Mouse (Mus musculus) induced T-regulatory cell, adult 2 months (primary cell): Measurements from ENCODE around the gene Arfip1.

Experiments used
- DNase-seq: peaks from one replicate; pipeline ENCODE4 v3.0.0-alpha.2; 2012; ENCODE audit warnings: low read depth

Arfip1 gene

DNA sequence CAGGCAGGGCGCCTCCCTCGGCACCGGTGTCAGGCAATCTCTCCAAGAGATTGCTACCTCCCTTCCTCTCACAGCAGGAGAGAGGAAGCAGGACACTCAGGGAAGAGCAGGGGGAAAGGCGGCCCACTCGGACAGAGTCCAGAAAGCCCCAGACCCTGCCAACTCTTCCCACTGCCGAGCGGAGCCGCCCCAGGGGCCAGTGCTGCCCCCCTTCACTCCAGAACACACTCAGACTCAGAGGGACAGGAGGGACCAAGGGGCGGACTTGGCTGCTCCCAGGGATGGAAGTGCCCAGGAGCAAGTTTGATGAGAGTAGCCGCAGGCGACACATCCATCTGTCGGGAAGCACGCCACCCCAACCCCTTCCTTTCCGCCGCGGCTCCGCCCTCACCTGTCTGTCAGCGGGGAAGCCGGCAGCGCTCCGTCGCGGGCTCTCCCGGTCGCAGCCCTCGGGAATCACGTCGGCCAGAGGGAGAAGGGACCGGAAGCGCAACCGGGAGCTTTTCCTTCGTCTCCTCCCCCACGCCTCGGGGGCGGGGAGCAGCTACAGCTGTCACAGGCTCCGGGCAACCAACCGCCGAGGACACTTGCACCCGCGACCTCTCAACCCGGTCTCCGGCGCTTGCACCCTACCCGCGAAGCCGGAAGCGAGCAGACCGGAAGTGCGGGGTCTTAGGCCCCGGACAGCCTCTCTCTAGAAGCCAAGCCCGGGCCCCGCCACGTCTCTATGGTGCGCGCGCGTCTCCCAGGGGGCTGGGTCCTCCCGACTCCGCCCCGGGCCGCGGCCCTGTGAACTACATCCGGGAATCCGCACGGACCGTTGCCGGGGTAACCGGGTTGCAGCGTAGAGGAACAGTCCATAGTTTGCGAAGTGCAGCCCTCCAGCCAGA is at the start of gene Arfip1:
Gene Arfip1 (minus strand): TSS at position 603 of the 890 bp plus-strand sequence.
- peak; percentile 96 for DNase-seq

DNA sequence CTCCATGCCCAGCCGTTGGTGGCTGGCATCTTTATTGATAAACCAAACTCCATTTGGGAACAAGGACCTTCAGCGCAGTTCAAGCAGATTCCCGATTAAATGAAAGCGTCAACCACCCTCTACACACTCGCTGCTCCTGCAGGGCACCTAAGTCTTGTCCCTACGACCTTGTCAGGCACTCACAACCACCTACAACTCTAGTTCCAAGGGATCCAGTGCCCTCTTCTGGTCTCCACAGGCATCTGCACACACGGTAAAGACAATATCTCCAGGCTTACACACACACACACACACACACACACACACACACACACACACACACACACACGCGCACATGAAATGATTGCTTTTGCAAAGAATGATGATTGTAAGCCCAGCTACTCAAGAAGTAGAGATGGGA is 49.2 kb upstream of the Arfip1 start:
- DNase-seq = no peak

DNA sequence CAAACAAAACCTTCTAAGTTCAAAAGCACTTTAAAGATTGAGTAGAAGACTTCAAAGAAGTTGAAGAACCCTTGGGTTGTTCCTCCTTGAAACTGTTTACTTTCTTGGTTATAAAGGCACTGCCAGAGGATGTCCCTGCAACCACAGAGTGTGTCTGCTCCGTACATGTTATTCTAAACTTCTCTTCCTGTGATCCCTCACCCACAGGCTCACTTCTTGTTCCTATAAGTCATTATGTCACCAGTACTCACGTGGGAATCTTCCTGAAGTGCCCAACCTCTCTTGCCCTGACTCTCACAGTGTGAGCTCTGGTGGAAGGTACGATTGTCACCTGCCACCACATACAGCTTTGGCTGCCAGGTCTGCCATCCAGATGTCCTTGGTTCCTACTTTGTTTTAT is 39.6 kb upstream of the Arfip1 start:
- DNase-seq = peak; percentile 21

DNA sequence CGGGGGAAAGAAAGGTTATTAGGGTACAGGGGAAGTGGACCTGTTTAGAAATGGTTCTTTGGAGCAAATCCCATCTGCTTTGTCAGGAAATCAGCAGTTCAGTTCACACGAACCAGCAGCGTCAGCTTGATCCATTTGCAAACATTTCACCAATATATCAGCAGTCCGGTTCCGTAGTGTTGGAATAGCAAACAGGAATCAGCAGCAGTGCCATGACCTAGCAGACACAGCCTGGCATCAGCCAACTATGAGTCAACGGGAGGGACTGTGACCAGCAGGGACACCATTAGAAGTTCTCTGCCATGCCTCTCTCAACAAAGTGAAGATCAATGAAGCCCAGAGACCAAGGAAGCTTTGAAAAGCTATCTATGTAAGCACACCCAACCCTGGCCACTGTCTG is 37.3 kb upstream of the Arfip1 start:
- no peak for DNase-seq

DNA sequence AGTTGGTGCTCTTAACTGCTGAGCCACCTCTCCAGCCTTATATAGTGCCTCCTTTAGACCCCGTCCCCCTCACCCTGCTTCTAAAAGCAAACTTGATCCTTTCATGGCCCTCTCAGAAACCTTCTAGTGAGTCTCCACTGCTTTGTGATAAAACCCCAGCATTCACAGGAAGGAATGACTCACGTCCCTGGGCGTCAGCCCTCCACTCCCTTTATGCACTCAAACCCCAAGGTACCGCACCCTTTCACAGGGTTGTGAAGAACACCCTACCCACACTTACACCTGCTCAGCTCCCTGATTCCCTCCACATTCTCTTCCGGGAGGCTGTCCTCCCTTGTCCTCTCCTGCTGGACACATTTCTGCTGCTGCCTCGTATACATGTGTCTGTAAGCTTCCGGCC is 36.6 kb upstream of the Arfip1 start:
- no peak for DNase-seq

DNA sequence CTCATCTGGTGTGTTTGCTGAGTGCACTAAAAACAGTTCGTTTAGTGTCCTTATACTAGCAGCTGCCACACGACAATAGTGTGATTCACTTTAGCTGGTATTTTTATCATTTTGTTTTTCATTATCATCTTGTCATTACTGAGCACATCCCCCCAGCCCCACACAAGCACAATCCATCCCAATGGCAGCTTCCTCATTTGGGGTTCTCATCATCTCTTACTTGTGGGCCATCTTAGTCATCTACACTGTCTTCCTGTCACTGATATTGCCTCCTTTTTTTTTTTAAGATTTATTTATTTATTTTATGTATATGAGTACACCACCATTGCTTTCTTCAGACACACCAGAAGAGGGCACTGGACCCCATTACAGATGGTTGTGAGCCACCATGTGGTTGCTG is 36.2 kb upstream of the Arfip1 start:
- no peak for DNase-seq

DNA sequence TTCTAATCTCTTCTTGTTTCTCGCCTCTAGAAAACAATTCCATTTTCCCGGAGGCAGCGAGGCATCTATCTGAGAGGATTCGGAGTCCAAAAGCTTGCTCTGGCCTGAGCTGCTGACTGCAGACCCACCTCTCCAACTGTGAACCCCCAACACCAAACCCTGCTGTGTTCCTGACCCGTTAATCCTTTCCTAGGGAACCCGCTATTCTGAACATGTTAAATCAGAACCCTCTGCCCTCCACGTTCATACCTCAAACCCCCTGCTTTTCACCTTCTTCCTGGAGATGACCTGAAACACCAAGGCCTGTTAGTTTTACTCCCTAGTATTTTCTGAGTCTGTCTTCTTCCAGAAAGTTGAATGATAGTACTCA is 33.4 kb upstream of the Arfip1 start:
- no peak for DNase-seq

DNA sequence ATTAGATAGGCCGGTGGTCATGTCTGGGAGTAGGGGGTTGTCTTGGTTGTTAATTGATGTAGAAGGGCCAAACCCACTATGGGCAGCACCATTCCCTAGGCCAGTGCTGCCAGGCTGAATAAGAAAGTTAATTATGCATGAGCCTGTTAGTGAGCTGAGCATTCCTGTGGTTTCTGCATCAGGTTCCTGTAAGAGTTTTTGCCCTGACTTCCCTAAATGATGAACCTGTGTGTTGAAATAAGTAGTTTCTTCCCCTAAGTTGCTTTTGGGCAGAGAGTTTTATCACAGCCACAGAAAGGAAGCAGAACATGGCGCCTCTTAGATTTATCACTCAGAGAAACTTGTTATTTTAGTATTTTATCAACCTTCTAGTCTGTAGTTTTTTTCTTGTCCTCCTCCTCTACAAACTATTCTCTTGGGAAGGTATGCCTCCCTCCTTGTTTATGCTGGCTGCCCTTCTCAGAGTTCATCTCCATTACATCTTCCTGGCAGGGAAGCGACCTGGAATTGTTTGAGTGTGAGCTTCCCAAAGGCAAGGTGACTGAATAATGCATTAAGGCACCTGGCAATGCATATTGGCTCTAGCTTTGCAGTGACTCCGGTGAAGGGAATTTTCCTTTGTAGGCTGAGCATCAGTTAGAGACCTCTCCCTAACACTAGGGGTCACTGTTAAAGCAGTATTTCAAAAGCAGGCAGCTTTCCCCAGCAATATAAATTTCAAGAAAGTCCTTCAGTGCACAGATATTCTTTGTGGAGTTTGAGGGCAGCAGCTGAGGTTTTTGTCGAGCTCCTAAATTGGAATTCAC is 32.8 kb upstream of the Arfip1 start:
- peak; percentile 74 for DNase-seq

DNA sequence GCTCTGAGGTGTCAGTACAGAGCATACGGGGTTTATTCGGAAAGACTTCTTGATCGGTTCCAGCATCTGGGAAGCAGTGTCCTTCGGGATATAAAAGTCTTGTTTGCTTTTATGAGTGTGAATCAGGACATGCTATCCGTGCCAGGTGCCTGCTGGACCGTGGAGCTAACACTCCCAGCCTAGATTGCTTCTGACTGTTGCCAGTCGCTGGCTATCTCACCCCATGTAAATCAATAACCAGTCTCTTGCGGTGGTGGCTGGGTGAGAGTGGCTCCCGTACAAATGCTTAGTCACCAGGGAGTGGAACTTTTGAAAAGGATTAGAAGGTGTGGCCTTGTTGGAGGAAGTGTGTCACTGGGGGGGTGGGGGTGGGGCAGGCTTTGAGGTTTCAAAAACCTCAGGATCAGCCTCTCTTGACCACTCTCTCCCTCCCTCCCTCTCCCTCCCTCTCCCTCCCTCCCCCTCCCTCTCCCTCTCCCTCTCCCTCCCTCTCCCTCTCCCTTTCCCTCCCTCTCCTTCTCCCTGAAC is 27.8 kb upstream of the Arfip1 start:
- DNase-seq = no peak

DNA sequence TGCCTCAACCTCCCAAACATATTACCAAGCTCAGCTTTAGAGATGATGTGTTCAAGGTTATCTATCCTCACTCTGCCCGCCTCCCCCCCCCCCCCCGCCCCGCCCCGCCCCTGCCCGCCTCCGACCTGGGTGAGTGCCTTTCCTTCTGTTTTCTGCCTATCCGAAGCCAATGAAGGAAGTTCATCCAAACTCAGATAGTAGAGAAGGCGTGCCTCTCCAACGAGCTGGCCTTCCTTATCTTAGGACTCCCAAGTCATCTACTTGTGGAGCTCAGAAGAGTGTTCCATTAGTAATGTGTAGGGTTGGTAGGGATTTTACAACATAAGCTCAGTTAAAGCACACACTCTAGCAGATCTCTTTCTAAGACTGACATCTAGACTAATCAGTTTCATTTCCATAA is 20.8 kb upstream of the Arfip1 start:
- DNase-seq = no peak

DNA sequence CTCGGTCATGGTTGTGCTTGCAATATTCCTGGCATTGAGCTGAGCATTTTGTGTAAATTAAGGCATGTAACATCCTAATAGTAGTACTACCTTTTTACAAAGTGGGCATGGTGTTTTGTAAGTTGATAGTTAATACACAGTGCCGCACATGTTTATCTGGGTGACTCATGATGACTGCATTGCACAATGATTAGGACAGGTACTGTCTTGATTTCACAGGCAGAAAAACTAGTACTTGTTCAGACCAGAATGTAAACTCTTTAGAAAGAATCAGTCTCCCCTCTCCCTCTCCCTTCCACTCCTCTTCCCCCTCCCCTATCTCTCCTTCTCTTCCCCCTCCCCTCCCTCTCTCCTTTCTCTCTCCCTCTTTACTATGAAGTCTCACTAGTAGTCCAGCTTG is 20.3 kb upstream of the Arfip1 start:
- no peak for DNase-seq

DNA sequence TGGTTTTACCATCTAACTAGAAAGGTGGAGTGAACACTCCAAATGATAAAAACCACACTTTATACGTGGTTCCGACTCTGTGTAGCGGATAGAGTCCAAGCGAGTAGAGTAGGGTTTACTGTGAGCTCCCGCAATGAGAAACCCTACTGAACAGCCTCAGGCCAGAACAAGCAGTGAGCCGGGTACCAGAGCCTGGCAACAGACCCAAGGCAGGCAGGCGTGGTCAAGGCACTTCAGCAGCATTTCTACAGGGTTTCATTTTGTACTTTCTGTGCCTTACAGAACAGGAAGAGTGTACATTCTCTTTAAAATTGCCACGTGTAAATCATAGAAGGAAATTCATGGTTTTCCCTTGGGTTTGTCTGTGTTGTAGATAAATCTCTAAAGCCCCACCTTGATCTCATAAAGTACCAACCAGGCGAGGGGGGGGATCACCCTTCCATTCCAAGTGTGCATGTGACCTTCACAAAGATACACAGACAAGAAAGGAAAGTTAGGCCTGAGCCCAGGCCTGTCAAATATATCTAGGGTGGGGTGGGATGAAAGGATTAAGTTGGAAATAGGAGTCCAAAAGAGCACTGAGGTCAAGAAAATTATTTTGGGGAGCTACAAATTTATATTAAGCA is 19.6 kb upstream of the Arfip1 start:
- DNase-seq = no peak

DNA sequence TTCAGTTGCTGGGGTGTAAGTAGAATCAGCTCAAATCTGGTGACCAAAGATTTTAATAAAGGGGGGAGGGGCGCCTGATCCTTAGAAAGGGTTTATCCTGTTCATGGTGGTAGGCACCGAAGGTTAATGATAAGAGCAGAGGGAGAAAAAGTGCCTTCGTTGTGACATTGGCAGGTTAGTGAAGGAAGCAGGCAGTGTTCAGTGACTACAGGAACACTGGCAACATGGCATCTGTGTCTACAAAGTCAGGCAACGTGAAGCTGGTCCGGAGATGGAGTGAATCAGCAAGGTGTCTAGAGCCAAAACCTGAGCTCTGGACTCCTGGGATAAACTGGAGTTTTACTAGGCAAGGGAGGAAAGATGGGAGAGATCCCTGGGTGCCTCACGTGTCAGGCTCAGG is 16.3 kb upstream of the Arfip1 start:
- no peak for DNase-seq

DNA sequence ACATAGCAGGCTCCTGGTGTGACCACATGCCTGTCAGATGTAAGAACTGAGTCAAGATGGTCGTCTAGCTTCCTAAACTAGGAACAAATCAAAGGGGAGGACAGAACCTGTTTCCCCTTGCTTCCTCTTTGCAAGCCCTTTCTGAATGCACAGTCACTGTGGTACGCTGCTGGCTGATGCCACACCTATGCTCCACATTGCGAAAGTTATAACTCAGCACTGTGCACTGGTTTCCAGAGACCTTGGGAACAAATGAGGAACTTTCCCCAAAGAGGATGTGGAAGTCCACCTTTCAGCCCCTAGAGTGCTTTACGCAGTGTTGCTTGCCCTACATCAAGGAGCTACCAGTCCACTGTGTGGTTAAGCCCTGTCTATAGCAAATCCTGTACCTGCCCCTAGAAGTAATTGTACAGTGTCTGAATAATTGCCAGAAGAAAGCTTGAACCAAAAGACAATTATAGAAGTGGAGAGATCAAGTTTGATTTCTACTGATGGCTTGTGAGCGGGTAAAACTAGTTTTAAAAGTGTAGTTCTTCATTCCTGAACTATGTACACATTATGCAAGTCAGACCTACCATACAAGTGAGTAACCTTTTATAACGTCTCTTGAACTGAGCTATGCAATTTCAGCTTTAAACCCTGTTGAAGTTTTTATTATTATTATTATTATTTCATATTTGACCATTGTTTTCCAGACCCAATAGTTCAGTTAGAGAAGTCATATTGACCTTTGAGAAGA is 15.7 kb upstream of the Arfip1 start:
- no peak for DNase-seq

DNA sequence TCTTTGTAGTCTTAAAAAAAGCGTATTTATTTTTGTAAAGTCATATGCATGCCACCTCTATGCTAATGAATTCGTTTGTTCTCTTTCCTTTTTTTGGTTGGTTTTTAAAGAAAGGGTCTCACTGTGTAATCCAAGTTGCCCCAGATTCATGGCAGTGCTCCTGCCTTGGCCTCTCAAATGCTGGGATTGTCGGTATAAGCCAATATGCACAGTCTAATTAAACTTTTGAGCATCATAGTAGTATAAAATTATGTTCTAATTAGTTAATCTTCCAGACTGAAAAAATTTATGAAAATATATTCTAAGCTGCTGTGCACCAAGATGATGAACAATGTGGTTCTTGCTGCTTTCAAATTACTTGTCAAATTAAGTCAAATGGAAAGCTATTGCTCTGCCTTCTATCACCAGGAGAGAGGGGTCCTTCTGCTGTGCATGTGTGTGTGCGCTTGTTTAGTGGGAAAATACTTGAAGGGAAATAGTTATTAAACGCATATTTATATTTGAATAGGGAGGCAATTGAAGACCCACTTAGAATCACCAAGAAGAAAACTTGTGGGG is 13.3 kb upstream of the Arfip1 start:
- DNase-seq = no peak

DNA sequence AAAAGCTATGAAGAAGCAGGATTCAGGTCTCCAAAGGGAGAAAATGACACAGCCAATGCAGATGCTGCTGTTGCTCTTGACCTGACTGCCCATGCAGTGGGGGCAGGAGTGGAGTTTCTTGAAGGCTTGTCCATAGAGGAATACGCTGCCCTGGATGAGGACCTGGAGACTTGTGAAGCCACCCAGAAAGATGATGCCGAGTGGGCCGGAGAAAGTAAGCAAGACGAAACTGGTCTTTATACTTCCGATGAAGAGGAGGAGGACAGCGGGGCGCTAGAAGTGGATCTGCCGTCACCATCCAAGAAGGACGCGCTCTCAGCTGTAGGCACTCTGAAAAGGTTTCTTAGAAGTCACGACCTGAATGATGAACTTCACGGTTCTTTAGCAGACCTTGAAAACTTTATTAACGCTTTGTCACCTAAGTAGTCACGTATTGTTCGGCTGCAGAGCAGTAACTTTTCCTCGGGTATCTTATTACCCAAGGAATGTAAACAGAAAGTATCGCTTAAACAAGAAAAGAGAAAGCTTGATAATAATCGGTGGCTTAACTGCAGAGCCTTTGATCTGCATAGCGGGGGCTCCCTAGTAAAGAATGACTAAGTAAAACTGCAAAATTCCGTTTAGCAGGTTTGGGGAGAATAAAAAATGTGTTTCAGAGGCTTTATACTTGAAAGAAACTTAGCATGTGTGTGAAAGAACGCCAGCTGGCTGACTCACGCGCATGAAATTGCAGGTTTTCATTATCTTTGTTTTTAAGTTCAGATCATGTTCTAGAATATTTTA is 12.7 kb upstream of the Arfip1 start:
- peak; percentile 46 for DNase-seq

DNA sequence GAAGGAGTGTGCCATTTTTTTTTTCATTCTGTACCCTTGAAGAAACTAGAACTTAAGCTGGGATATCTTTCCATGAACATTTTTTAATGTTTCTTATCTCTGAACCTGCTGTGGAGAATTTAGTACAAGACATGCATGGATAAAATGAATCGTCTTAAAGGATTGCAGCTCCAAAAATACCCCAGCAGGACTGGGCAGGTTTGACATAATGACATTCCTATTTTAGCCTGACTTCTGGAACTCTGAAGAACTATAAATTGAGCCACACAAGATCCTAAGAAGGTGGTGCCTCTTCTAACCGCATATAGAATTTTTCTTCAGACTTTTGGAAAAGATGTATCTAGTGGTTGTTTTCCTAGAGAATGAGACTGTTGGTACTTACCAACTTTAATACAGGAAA is 10.8 kb upstream of the Arfip1 start, which contains the start of gene Tigd4:
Gene Tigd4 (plus strand): TSS at position 301 of the 400 bp plus-strand sequence.
- DNase-seq = no peak

DNA sequence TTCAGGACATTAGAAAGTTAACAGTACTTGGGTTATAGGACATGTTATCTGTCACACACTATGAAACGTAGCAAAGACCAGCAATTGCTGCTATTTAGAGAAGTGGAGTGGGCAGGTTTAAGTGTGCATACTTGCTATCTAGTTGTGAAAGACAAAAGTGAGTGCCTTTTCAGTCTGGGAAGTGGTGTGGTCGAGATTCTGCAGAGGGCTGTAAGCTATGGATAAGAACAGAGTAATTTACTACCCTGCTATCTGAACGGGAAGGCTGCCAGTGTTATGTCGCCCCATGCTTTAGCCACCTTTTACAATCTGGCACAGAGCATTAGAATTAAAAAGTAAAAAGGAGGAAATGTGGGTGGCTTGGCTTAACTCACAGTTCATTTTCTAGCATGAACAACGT is 4.3 kb upstream of the Arfip1 start:
- no peak for DNase-seq

DNA sequence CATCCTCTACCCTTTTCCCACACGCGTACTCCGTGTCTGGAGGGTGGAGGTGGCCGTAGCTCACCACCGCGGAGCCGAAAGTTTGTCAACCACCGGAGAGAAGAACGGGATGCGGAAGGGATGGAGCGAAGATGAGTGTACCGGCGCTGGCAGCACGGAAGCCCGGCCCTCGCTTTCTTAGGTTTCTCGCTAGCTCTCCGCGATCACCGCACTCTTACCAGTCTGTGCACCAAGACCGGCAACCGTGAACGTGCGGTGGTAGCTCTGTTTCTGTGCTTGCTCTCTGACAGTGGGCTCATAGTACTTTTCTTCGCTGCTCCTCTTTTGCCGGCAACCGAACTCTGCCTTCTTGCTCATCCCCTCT is 470 bp upstream of the Arfip1 start:
- no peak for DNase-seq

DNA sequence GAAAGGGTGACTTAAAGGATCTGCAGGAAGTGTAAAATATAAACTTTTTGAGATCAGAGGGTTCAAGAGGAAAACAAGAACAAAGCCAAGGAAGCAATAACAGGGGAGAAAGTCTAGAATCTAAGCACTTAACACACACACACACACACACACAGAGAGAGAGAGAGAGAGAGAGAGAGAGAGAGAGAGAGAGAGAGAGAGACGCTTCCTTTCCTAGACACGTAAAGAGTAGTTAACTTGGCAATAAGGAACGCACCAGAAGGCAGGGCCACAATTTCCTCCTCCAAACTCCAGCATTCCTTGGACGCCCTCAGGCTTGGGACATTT is 766 bp downstream of the Arfip1 start:
- DNase-seq = peak; percentile 53

DNA sequence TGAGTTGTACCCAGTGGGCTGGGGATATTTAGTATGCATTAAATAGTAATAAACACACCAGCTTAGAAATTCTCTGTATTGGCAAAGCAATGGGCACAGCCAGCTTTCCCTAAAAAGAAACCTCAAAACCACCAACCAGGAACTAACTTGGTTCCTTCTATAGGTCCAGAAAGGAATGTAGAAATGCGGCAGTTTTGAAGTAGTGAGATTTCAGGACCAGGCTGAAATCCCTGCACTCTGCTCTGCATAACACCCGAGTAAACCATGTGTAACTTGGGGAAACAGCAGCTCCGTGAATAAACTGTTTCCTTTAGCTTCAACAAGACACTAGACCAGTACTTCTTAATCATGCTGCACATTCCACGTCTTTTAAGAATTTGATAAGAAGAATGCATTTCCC is 1.7 kb downstream of the Arfip1 start:
- DNase-seq = no peak
